Mouse (Mus musculus) inflammation-experienced regulatory T-cells, adult 16 weeks (primary cell): ENCODE measurements around the gene Orm1. TPM values are rescaled to one million over a fixed set of nuclear protein-coding genes. Genes with fewer than 3 reads are reported as not detected.

Experiments
- polyA plus RNA-seq: library from polyadenylated mRNA; unstranded; fragments of 100-300 nt; shearing (Covaris generic); gene quantifications from one replicate; pipeline ENCODE4 v1.2.1, GENCODE M21; 2017

Orm1 gene
- polyA plus RNA-seq: not detected

GRCm38 (mm10) chr4:63344295-63344694 is at the start of gene Orm1:
Orm1 (plus strand) TSS chr4:63344560.

GRCm38 (mm10) chr4:63355877-63356665 is 11.7 kb downstream of the Orm1 start, which contains the start of gene Orm3:
Orm3 (plus strand) TSS chr4:63356162.

GRCm38 (mm10) chr4:63362150-63362549 is 17.8 kb downstream of the Orm1 start, which contains the start of gene Orm2:
Orm2 (plus strand) TSS chr4:63362449.

Other genes with a start within 250 kb of the Orm1 start
- gene Ambp, start 189.8 kb upstream of the Orm1 start, polyA plus RNA-seq: not detected
- gene Kif12, start 172.4 kb upstream of the Orm1 start, polyA plus RNA-seq: not detected
- 0.55 TPM for gene Col27a1, start 130.6 kb upstream of the Orm1 start, polyA plus RNA-seq
- 0.90 TPM for gene Orm3, start 11.6 kb downstream of the Orm1 start, polyA plus RNA-seq
- 1.0 TPM for gene Orm2, start 17.9 kb downstream of the Orm1 start, polyA plus RNA-seq
- gene Akna, start 58.8 kb downstream of the Orm1 start, polyA plus RNA-seq: 536 TPM
- 3.5 TPM for gene Whrn, start 151.4 kb downstream of the Orm1 start, polyA plus RNA-seq
- 162 TPM for gene Atp6v1g1, start 200.2 kb downstream of the Orm1 start, polyA plus RNA-seq
- gene Tmem268, start 214.2 kb downstream of the Orm1 start, polyA plus RNA-seq: 36.4 TPM